Mouse (Mus musculus) neutrophil, adult 65 days (primary cell): ENCODE measurements around the gene Vmn1r63. TPM values are rescaled to one million over a fixed set of nuclear protein-coding genes. Genes with fewer than 3 reads are reported as not detected.

Experiments
- total RNA-seq: library from RNA; stranded (reverse); gene quantifications from 2 replicates; pipeline ENCODE4 v1.2.4, GENCODE M21; 2023

Gene Vmn1r63
- total RNA-seq: not detected in 2 replicates

GRCm38 (mm10) chr7:5805345-5805744 is at the start of gene Vmn1r63:
Gene Vmn1r63 (minus strand): TSS chr7:5805445.

Other genes starting within 250 kb of the Vmn1r63 start
- gene Vmn1r61, start 192.2 kb downstream of the Vmn1r63 start, total RNA-seq: not detected in 2 replicates
- gene Vmn1r62, start 131.8 kb downstream of the Vmn1r63 start, total RNA-seq: not detected in 2 replicates
- not detected in 2 replicates for gene Vmn1r64, start 79.1 kb upstream of the Vmn1r63 start, total RNA-seq
- not detected in 2 replicates for gene Vmn1r65, start 205.6 kb upstream of the Vmn1r63 start, total RNA-seq
- not detected in 2 replicates for gene Nlrp4c, start 239.7 kb upstream of the Vmn1r63 start, total RNA-seq